10 mouse cellular contexts compared by ENCODE assay signal in the genomic region with DNA sequence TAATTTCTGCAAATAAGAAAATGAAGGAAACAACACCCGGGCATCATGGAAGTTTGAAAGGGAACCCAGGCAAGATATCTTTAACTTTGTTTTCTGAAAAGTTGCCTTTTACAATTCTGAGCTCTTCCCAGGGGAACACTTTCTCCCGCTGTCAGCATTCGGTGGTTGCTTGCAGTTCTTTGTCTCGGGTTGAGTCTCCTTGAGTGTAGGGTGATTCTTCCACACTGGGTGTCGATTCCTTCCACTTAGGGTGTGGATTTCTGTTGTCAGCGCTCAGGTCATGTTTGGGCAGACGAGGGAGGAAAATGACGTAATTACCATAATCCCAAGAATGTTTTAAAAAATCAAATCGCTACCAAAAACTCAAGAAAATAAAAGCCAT.
DNase-seq lines count a peak whose midpoint lies in the region; ATAC-seq and TF ChIP-seq lines count a peak whose summit lies in the region.
"Had no signal": no experiment of that assay in that cellular context is flagged by ENCODE, and none has a peak within 500 bp of the region (broad histone marks: within the 10 kb centered on the region; RNA-seq: fewer than 3 reads in every experiment).

No protein-coding gene starts in this region.

- H3K4me1 ChIP-seq in embryonic fibroblast, embryonic 13.5 days (ENCODE audit: control insufficient read depth, insufficient read depth, low read length), result no peaks in the 10 kb centered on the region
- no peaks in the 10 kb centered on the region for H3K4me1 ChIP-seq in hindbrain, embryonic 14.5 days (replicated peaks; ENCODE audit: control insufficient read depth, insufficient read depth, low read length)
- H3K4me1 ChIP-seq in midbrain, postnatal 0 days (ENCODE audit: insufficient read depth, low read length), result no peaks in the 10 kb centered on the region

- DNase-seq in kidney, postnatal 10 days, result peak; percentile 18
- DNase-seq in kidney, postnatal 25 days, result no peak
- no peak for DNase-seq in hindbrain, embryonic 14.5 days (ENCODE audit: low spot score)
- no peak for DNase-seq in midbrain, postnatal 0 days (ENCODE audit: low spot score)
- DNase-seq in thymus, postnatal 0 days (ENCODE audit: low spot score), result no peak
- no peak for DNase-seq in cerebellum, postnatal 36 days
- DNase-seq in ovary, postnatal 14 days (ENCODE audit: low spot score), result no peak
- DNase-seq: thymus, adult 18-20 months had no signal

- no peak for TF ChIP-seq CTCF in embryonic fibroblast, embryonic 13.5 days (IDR thresholded peaks at IDR 0.05; ENCODE audit: borderline replicate concordance, insufficient read depth, low read length)
- TF ChIP-seq CTCF in midbrain, postnatal 0 days (IDR thresholded peaks at IDR 0.05), result no peak

- peak overlapping the region; percentile 49 for H3K4me2 ChIP-seq in hindbrain, embryonic 14.5 days (replicated peaks)
- H3K4me2 ChIP-seq in midbrain, postnatal 0 days (ENCODE audit: low read depth, low read length, poor library complexity, severe bottlenecking), result peak overlapping the region; percentile 47

- H3K9ac ChIP-seq in hindbrain, embryonic 14.5 days, result no peak overlapping the region
- no peak overlapping the region; the same call in 1 of the 2 replicates for H3K9ac ChIP-seq in midbrain, postnatal 0 days (replicated peaks; ENCODE audit: low read length, poor library complexity, severe bottlenecking)

- H3K9me3 ChIP-seq in hindbrain, embryonic 14.5 days (ENCODE audit: control insufficient read depth, low read length), result no peaks in the 10 kb centered on the region
- H3K9me3 ChIP-seq in midbrain, postnatal 0 days (ENCODE audit: low read length), result no peaks in the 10 kb centered on the region

- H3K27me3 ChIP-seq in hindbrain, embryonic 14.5 days (ENCODE audit: control insufficient read depth, insufficient read depth, low read length), result no peaks in the 10 kb centered on the region
- H3K27me3 ChIP-seq in midbrain, postnatal 0 days (ENCODE audit: insufficient read depth, low read length), result no peaks in the 10 kb centered on the region

- peak overlapping the region; percentile 35; the same call in 1 of the 2 replicates for H3K27ac ChIP-seq in embryonic fibroblast, embryonic 13.5 days (ENCODE audit: insufficient read depth, low read length)
- H3K27ac ChIP-seq in hindbrain, embryonic 14.5 days, result no peak overlapping the region
- H3K27ac ChIP-seq in midbrain, postnatal 0 days (ENCODE audit: low read depth, low read length), result 0 out of 2 replicates have a peak overlapping the region, but pooled peaks have one; percentile 32

- peak overlapping the region; percentile 34 for H3K4me3 ChIP-seq in embryonic fibroblast, embryonic 13.5 days (ENCODE audit: insufficient read depth, low read length)
- H3K4me3 ChIP-seq in hindbrain, embryonic 14.5 days (replicated peaks; ENCODE audit: low read length), result no peak overlapping the region
- H3K4me3 ChIP-seq in midbrain, postnatal 0 days (ENCODE audit: low read depth, low read length), result peak overlapping the region; percentile 16
- H3K4me3 ChIP-seq: erythroblast, embryonic 14.5 days had no signal

- no peak for ATAC-seq in hindbrain, embryonic 14.5 days (ENCODE audit: low FRiP score)
- peak; percentile 60; the same call in 1 of the 2 replicates for ATAC-seq in midbrain, postnatal 0 days (ENCODE audit: low FRiP score)

- H3K36me3 ChIP-seq in hindbrain, embryonic 14.5 days (replicated peaks; ENCODE audit: control insufficient read depth, insufficient read depth), result no peaks in the 10 kb centered on the region
- H3K36me3 ChIP-seq in midbrain, postnatal 0 days (ENCODE audit: insufficient read depth, low read length), result no peaks in the 10 kb centered on the region

- TF ChIP-seq POLR2A in embryonic fibroblast, embryonic 13.5 days (IDR thresholded peaks at IDR 0.05; ENCODE audit: low read depth, low read length), result no peak

- 48% methylated on average over 9 of the region's 9 CpGs for WGBS in hindbrain, embryonic 14.5 days
- 31% methylated on average over 9 of the region's 9 CpGs for WGBS in midbrain, postnatal 0 days
